Comparison of ENCODE assay signal across 8 mouse cellular contexts in genomic region chr2:152753944-152754711, GRCm38 (mm10). TPM values are rescaled to one million over a fixed set of nuclear protein-coding genes. Genes with fewer than 3 reads are reported as not detected.
A peak's percentile ranks its signal among the peaks of the same experiment; 100 is the strongest.
DNase-seq lines count a peak whose midpoint lies in the region; TF ChIP-seq lines count a peak whose summit lies in the region.

Gene Cox4i2, plus strand, starts transcription at chr2:152754173.

- no peaks in the 10 kb centered on the region for H3K36me3 ChIP-seq in heart, adult 2 months (ENCODE audit: control insufficient read depth, insufficient read depth, low read length)
- no peaks in the 10 kb centered on the region for H3K36me3 ChIP-seq in megakaryocyte, embryonic 14.5 days (replicated peaks; ENCODE audit: low read length)

- DNase-seq in adrenal gland, postnatal 14 days: peak; percentile 36
- DNase-seq in adrenal gland, adult (ENCODE audit: inconsistent age in 2 of 2, low spot score in 1 of 2): no peak
- peak; percentile 48 to 54 for DNase-seq in heart, adult 2 months
- peak; percentile 65 for DNase-seq in kidney, postnatal 10 days
- no peak for DNase-seq in spleen, postnatal 14 days (ENCODE audit: low spot score in 2 of 2)
- no peak for DNase-seq in cerebellum, postnatal 14 days
- DNase-seq in natural killer cell, adult 2 months (ENCODE audit: low spot score in 2 of 2): no peak

- peaks cover 3% of the 10 kb centered on the region for H3K4me1 ChIP-seq in heart, adult 2 months (ENCODE audit: control insufficient read depth, insufficient read depth, low read length)
- peaks cover 63% of the 10 kb centered on the region for H3K4me1 ChIP-seq in megakaryocyte, embryonic 14.5 days

- peak within 1 kb of the TSS; percentile 47 for H3K9ac ChIP-seq in heart, adult 2 months (ENCODE audit: low read depth, low read length)

- peak within 1 kb of the TSS; percentile 64 for H3K27ac ChIP-seq in heart, adult 2 months

- no peaks in the 10 kb centered on the region for H3K27me3 ChIP-seq in heart, adult 2 months (ENCODE audit: control insufficient read depth, insufficient read depth, low read length)
- peaks cover 26% of the 10 kb centered on the region for H3K27me3 ChIP-seq in megakaryocyte, embryonic 14.5 days (replicated peaks)

- TF ChIP-seq EP300 in heart, adult 2 months (IDR thresholded peaks at IDR 0.05; ENCODE audit: insufficient read depth, low read depth, low read length): no peak

- peak; percentile 53 for TF ChIP-seq POLR2A in heart, adult 2 months (IDR thresholded peaks at IDR 0.05; ENCODE audit: insufficient read depth, low read depth, low read length)

- intact Hi-C loops in heart, adult 2 months (cut with DNase I): no loop called here

- WGBS in heart, adult 2 months: 8% methylated on average over 30 of the region's 30 CpGs

- no peaks in the 10 kb centered on the region for H3K9me3 ChIP-seq in megakaryocyte, embryonic 14.5 days

- peak within 1 kb of the TSS; percentile 24 for H3K4me3 ChIP-seq in heart, adult 2 months
- peak within 1 kb of the TSS; percentile 81 for H3K4me3 ChIP-seq in megakaryocyte, embryonic 14.5 days (replicated peaks)

- TF ChIP-seq CTCF in heart, adult 2 months (IDR thresholded peaks at IDR 0.05): no peak

- no peaks in the 10 kb centered on the region for H3K79me2 ChIP-seq in heart, adult 2 months (replicated peaks; ENCODE audit: control insufficient read depth, insufficient read depth, low read length)

RNA-seq across cellular contexts. Expression of gene Cox4i2, which starts in this region (rescaled TPM):
- total RNA-seq in adrenal gland, postnatal 14 days (2021): 6.3 and 7.7 TPM in 2 replicates
- 10 to 100 TPM; 12.1 to 18.0 TPM for total RNA-seq in heart, adult 2 months (2021)
- 12.0 and 13.2 TPM in 2 replicates for polyA plus RNA-seq in heart, adult 2 months (2012; rRNA removed)
- polyA plus RNA-seq in megakaryocyte, embryonic 14.5 days (2012; ENCODE audit: insufficient read depth, low replicate concordance): 2.8 TPM in 1 of 2 replicates, not detected in the other

Comparison
In these comparisons a context has a peak if more than half of its experiments do, and no peak if none do; other contexts are left out.
1. DNase-seq: peak in adrenal gland, postnatal 14 days (single experiment), heart, adult 2 months (2 of 2) and kidney, postnatal 10 days (single experiment); none in adrenal gland, adult (0 of 2), spleen, postnatal 14 days (0 of 2), cerebellum, postnatal 14 days (0 of 2) and natural killer cell, adult 2 months (0 of 2).